Mouse (Mus musculus) olfactory bulb, adult 2 months (tissue): ENCODE results near the gene Tdrd1. TPM values are rescaled to one million over a fixed set of nuclear protein-coding genes. Genes with fewer than 3 reads are reported as not detected.

ENCODE experiments used
- H3K27ac ChIP-seq: fragments of 200-500 bp; 2 replicates; pipeline ENCODE4 v1.5.1; 2012; ENCODE audit warnings: low read depth, low read length; ENCODE audit not compliant: insufficient read depth
- H3K4me1 ChIP-seq: fragments of 200-500 bp; 2 replicates; pipeline ENCODE4 v1.6.1; 2012; ENCODE audit warnings: low read length; ENCODE audit not compliant: control insufficient read depth, insufficient read depth
- H3K4me3 ChIP-seq: fragments of 200-500 bp; 2 replicates; pipeline ENCODE4 v1.5.1; 2012; ENCODE audit warnings: mild to moderate bottlenecking, low read depth, low read length, moderate library complexity; ENCODE audit not compliant: insufficient read depth
- CTCF ChIP-seq: fragments of 200-500 bp; IDR thresholded peaks from 2 replicates; pipeline ENCODE4 v1.5.1; 2012; ENCODE audit warnings: low read depth, mild to moderate bottlenecking, low read length, moderate library complexity; ENCODE audit not compliant: insufficient read depth
- POLR2A ChIP-seq: fragments of 200-500 bp; IDR thresholded peaks from 2 replicates; pipeline ENCODE4 v1.6.1; 2012; ENCODE audit warnings: mild to moderate bottlenecking, low read depth, low read length, moderate library complexity; ENCODE audit not compliant: insufficient read depth
- WGBS: fragments of 180-500 bp; shearing (Covaris S2); methylation state at CpG from one replicate; pipeline ENCODE4 v1.1.7; 2018; 5-methylcytosine and 5-hydroxymethylcytosine counted together
- polyA plus RNA-seq: library from polyadenylated mRNA; stranded (reverse); fragments of >200 nt; gene quantifications from 2 replicates; pipeline ENCODE4 v1.2.4, GENCODE M21; 2012; ENCODE audit warnings: low replicate concordance; ENCODE audit not compliant: missing spikeins, insufficient read depth, insufficient read length

Tdrd1 gene
- polyA plus RNA-seq, 1 experiment: not detected

DNA sequence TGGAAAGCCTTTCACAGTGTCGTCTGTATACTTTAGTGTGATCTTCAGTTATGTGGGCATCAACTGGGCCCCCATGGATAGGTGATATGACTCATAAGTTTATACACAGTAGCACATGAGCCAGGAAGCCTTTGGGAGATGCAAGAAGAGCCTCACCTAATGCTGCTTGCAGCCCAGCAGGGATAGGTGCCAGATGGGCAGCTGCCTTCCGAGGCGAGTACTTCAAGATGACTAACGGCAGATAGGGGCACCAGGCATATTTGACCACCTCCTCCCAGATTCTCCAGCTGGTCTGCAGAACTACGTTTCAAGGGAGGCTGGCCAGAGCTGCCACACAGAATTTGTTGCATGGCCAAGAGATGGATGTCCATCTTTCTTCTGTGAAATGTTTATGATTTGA is 67.3 kb downstream of the Tdrd1 start:
- H3K27ac ChIP-seq: no peak overlapping the region
- no peak overlapping the region for H3K4me3 ChIP-seq
- H3K4me1 ChIP-seq: 0 out of 2 replicates have a peak, but pooled peaks cover 2% of the 10 kb centered on the region
- 93% methylated on average over 5 of the region's 5 CpGs for WGBS
- TF ChIP-seq CTCF (no peak), POLR2A (no peak)

DNA sequence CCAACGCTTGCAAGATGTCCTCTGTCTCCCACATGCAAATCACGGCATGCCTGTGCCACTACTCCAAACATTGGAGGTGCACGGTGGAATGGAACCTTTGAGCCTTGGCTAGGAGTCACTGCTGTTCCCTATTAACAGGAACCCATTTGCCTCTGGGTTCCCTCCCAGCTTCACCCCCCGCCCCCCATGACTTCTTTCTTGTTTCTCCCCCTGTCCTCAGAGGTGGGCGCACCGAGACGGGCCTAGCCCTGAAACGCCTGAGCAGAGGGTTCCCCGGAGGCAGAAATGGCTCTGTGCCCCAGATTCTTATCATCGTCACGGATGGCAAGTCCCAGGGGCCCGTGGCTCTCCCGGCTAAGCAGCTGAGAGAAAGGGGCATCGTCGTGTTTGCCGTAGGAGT is 71.6 kb downstream of the Tdrd1 start:
- WGBS: 92% methylated on average over 16 of the region's 16 CpGs
- Histone ChIP-seq H3K4me1 (no peaks in the 10 kb centered on the region), H3K27ac (no peak overlapping the region), H3K4me3 (no peak overlapping the region)
- no peak for TF ChIP-seq CTCF
- no peak for TF ChIP-seq POLR2A

DNA sequence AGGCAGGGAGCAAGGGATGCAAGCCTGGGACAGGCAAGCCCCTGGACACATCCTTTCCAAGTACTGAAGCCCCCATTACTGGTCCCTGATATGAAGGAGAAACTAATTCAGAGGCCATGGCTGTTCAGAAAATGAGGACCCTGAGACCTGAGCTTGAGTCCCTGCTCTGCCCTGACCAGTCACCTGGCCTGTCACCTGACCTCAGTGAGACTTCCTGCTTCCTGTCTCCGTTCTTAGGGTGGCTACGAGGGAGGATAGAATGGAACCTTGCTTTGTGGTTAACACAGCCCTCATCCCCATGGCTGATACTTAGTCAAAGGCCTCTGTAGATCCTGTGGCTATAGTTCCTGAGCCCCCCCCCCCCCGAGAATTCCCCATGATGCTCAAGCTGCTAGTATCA is 78.1 kb downstream of the Tdrd1 start:
- no peak overlapping the region for H3K27ac ChIP-seq
- 90% methylated on average over 3 of the region's 3 CpGs for WGBS
- no peak overlapping the region for H3K4me3 ChIP-seq
- H3K4me1 ChIP-seq: no peaks in the 10 kb centered on the region
- TF ChIP-seq POLR2A (no peak), CTCF (no peak)

GRCm38 (mm10) chr19:56905395-56905794 is 79.4 kb downstream of the Tdrd1 start:
- Histone ChIP-seq H3K27ac (no peak overlapping the region), H3K4me1 (no peaks in the 10 kb centered on the region), H3K4me3 (no peak overlapping the region)
- TF ChIP-seq CTCF: no peak
- WGBS: 94% methylated on average over 7 of the region's 7 CpGs

DNA sequence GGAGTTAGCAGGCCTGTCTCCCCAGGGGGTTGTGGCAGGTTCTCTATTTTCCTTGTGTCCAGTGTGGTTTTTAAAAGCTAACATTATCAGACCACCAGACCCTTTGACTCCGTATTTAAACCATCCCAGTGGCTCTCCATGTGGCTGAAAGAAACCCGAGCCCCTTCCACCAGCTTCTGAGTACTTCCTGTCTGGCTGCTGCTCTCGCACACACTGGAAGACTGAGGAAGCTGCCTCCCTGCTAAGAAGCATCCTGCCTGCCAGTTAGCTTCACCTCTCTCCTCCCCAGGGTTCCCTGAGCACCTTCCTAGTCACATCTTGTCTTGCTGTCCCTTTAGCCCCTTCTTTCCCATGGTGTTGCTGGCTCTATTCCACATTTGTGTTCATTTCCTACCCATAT is 81.8 kb downstream of the Tdrd1 start:
- 79% methylated on average over 3 of the region's 3 CpGs for WGBS
- Histone ChIP-seq H3K27ac (no peak overlapping the region), H3K4me3 (no peak overlapping the region), H3K4me1 (no peaks in the 10 kb centered on the region)
- TF ChIP-seq POLR2A (no peak), CTCF (no peak)

DNA sequence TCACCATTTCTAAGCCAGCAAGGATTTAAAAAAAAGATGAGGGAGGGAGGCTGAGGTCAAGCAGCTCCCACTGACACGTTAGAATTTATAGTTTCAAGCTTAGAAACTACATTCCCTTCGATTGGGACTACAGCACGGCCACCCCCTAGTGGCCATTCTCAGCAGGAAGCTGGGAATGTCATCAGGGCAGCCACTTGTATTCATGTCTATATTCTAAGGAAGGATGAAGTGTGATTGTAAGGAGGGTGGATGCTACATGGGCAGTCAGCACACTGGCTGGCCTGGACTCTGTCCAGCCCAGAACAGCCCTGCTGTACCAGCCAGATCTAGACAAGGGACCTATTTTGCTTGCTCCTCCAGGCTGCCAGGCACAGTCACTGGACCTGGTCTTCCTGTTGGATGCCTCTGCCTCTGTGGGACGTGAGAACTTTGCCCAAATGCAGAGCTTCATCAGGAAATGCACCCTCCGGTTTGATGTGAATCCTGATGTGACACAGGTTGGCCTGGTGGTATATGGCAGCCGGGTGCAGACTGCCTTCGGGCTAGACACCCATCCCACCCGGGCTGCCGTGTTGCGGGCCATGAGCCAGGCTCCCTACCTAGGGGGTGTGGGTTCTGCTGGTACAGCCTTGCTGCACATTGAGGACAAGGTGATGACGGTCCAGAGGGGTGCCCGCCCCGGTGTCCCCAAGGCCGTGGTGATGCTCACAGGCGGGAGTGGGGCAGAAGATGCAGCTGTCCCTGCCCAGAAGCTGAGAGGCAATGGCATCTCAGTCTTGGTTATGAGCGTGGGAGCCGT is 82.7 kb downstream of the Tdrd1 start:
- no peak overlapping the region for H3K4me3 ChIP-seq
- no peak for TF ChIP-seq CTCF
- no peak for TF ChIP-seq POLR2A
- WGBS: 66% methylated on average over 17 of the region's 17 CpGs
- no peaks in the 10 kb centered on the region for H3K4me1 ChIP-seq
- no peak overlapping the region for H3K27ac ChIP-seq

DNA sequence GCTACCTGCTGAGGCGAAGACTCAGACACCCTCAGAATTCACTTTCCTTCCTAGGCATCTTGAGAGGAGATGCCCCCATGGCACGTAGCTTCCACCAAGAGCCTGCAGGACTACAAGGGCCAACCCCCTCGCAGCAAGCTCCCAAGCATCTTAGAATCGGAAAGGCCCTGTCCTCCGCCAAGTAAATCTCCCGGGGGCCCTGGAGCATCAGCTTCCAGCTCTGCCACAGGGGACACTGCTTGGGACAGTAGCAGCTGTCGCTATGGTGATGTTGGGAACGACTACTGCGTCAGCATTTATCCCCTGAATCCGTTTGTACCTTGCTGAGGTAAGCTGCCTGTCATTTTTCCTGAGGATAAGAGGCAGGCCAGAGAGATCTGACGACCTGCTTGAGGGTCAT is 84.6 kb downstream of the Tdrd1 start:
- no peaks in the 10 kb centered on the region for H3K4me1 ChIP-seq
- H3K27ac ChIP-seq: no peak overlapping the region
- H3K4me3 ChIP-seq: no peak overlapping the region
- 79% methylated on average over 11 of the region's 11 CpGs for WGBS
- TF ChIP-seq CTCF (no peak), POLR2A (no peak)

DNA sequence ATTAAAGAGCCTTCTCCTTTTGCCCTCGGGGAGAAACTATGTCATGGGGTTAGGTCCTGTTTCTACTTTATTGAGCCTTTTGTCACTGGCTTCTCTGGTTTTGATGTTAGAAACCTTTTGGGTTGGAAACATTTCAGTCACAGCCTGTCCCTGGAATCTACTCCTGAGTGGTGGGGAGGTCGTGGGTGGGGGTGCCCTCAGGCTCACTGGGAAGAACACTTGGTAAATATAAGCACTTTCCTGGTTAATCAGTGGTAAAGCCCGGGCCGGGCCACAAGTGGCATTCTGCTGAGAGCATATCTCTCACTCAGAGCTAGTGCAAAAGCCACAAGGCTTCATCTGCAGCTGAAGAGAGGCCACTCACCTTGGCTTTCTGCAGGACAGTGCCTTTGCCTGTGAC is 87.8 kb downstream of the Tdrd1 start:
- WGBS: 91% methylated on average over 4 of the region's 4 CpGs
- Histone ChIP-seq H3K27ac (no peak overlapping the region), H3K4me1 (no peaks in the 10 kb centered on the region), H3K4me3 (no peak overlapping the region)
- TF ChIP-seq CTCF (no peak), POLR2A (no peak)

DNA sequence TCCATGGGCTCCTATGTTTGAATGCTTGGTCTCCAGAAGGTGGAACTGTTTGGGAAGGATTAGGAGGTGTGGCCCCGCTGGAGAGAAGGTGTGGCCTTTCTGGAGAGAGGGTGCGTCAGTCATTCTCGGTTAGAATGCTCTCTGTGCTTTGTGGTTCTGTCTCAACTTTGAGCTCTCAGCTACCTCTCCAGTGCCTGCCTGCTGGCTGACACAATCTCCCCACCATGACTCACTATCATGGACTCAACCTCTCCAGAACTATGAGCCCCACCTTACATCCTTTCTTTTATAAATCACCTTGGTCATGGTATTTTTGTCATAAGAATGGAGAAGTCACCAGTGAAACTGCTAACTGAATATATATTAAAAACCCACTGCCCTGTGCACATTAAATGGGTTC is 88.6 kb downstream of the Tdrd1 start:
- Histone ChIP-seq H3K4me1 (no peaks in the 10 kb centered on the region), H3K4me3 (no peak overlapping the region), H3K27ac (no peak overlapping the region)
- TF ChIP-seq CTCF: no peak
- WGBS: 100% methylated on average over 3 of the region's 3 CpGs

DNA sequence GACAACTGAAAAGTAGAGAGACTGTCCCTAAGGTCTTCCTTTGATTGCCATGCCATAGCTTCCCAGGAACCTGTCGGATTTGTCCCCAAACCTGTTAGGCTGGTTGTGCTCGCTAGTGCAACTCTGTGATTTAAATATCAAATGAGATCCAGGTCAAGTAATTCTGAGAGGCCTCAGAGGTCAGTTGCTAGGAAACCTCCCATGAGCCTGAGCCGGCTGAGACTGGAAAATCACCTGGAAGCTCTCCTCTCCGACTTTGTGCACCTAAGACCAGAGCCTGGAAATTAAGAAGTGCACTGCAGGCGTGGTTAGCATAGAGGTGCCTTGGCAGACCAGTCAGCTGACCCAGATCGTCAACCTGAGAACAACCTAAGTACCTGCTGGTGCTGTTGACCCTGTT is 89.1 kb downstream of the Tdrd1 start:
- Histone ChIP-seq H3K4me1 (no peaks in the 10 kb centered on the region), H3K4me3 (no peak overlapping the region), H3K27ac (no peak overlapping the region)
- no peak for TF ChIP-seq POLR2A
- no peak for TF ChIP-seq CTCF
- 73% methylated on average over 6 of the region's 6 CpGs for WGBS

Other genes starting within 250 kb of the Tdrd1 start
- not detected in 2 replicates for gene Adrb1, start 104.0 kb upstream of the Tdrd1 start, polyA plus RNA-seq
- gene Ccdc186, start 4.0 kb upstream of the Tdrd1 start, polyA plus RNA-seq: not detected in 2 replicates
- not detected in 2 replicates for gene Vwa2, start 48.0 kb downstream of the Tdrd1 start, polyA plus RNA-seq
- gene Afap1l2, start 182.0 kb downstream of the Tdrd1 start, polyA plus RNA-seq: not detected in 2 replicates